ENCODE assay signal across 16 mouse cellular contexts in genomic region chr4:53082451-53082850, GRCm38 (mm10).
"Had no signal": no experiment of that assay in that cellular context is flagged by ENCODE, and none has a peak within 500 bp of the region (broad histone marks: within the 10 kb centered on the region; RNA-seq: fewer than 3 reads in every experiment).

No protein-coding gene starts in this region.

- H3K27me3 ChIP-seq: limb, embryonic 13.5 days; liver, embryonic 13.5 days; midbrain, embryonic 12.5 days; midbrain, embryonic 15.5 days; neural tube, embryonic 12.5 days; stomach, embryonic 15.5 days had no signal

- ATAC-seq: lung, postnatal 0 days; midbrain, embryonic 15.5 days had no signal

- H3K4me3 ChIP-seq: layer of hippocampus, adult 2 months; limb, embryonic 10.5 days; limb, embryonic 13.5 days; liver, embryonic 13.5 days; midbrain, embryonic 12.5 days; midbrain, embryonic 15.5 days; neural tube, embryonic 12.5 days; stomach, embryonic 15.5 days had no signal

- H3K27ac ChIP-seq: layer of hippocampus, adult 2 months; limb, embryonic 10.5 days; limb, embryonic 13.5 days; liver, embryonic 13.5 days; macrophage; midbrain, embryonic 12.5 days; midbrain, embryonic 15.5 days; neural tube, embryonic 12.5 days; stomach, embryonic 15.5 days had no signal

- H3K9ac ChIP-seq: limb, embryonic 13.5 days; liver, embryonic 13.5 days; lung, embryonic 14.5 days; midbrain, embryonic 12.5 days; midbrain, embryonic 15.5 days; neural tube, embryonic 12.5 days; stomach, embryonic 15.5 days had no signal

- DNase-seq: kidney, adult 8-10 months; kidney, postnatal 14 days; layer of hippocampus, adult 9-11 months; liver; liver, embryonic 13.5 days; lung, embryonic 14.5 days; thymus, postnatal 25 days had no signal

- H3K36me3 ChIP-seq: midbrain, embryonic 15.5 days had no signal

- H3K4me1 ChIP-seq: limb, embryonic 10.5 days; limb, embryonic 13.5 days; liver, embryonic 13.5 days; midbrain, embryonic 12.5 days; midbrain, embryonic 15.5 days; neural tube, embryonic 12.5 days; stomach, embryonic 15.5 days had no signal

- H3K9me3 ChIP-seq: limb, embryonic 10.5 days; limb, embryonic 13.5 days; liver, embryonic 13.5 days; midbrain, embryonic 12.5 days; midbrain, embryonic 15.5 days; neural tube, embryonic 12.5 days; stomach, embryonic 15.5 days had no signal

- H3K4me2 ChIP-seq: limb, embryonic 13.5 days; liver, embryonic 13.5 days; lung, embryonic 14.5 days; midbrain, embryonic 12.5 days; midbrain, embryonic 15.5 days; neural tube, embryonic 12.5 days; stomach, embryonic 15.5 days had no signal
